Mouse (Mus musculus) mouse trophoblast stem cell (cell line): ENCODE data around the gene Lamtor2.

Experiments
- in situ Hi-C, 2 experiments: fragments of 300-500 bp; cut with MseI, MboI; formaldehyde crosslinking; loops; 2 replicates in 1 of 2; 3 replicates in 1 of 2; pipeline ENCODE4 v1.15.1; 2025

Lamtor2 gene

GRCm38 (mm10) chr3:88505081-88505480, 47.8 kb downstream of the Lamtor2 start:
- in situ Hi-C loops: no loop called here

- in situ Hi-C loops: no loop called here
These were observed 48.8 kb downstream of the Lamtor2 start for GRCm38 (mm10) chr3:88503881-88504746.

GRCm38 (mm10) chr3:88503505-88503863, 49.4 kb downstream of the Lamtor2 start:
- in situ Hi-C loops: no loop called here

GRCm38 (mm10) chr3:88502641-88503504, 50.0 kb downstream of the Lamtor2 start:
- in situ Hi-C loops: no loop called here

- in situ Hi-C loops: no loop called here
These were observed 50.8 kb downstream of the Lamtor2 start for GRCm38 (mm10) chr3:88502031-88502571.

- in situ Hi-C loops: no loop called here
These were observed 51.4 kb downstream of the Lamtor2 start for GRCm38 (mm10) chr3:88501366-88502030.

GRCm38 (mm10) chr3:88500655-88501365, 52.1 kb downstream of the Lamtor2 start:
- in situ Hi-C loops: no loop called here

GRCm38 (mm10) chr3:88500087-88500486, 52.8 kb downstream of the Lamtor2 start:
- in situ Hi-C loops: no loop called here
